Mouse (Mus musculus): Measurements from ENCODE around the gene Hnrnph1.

DNA sequence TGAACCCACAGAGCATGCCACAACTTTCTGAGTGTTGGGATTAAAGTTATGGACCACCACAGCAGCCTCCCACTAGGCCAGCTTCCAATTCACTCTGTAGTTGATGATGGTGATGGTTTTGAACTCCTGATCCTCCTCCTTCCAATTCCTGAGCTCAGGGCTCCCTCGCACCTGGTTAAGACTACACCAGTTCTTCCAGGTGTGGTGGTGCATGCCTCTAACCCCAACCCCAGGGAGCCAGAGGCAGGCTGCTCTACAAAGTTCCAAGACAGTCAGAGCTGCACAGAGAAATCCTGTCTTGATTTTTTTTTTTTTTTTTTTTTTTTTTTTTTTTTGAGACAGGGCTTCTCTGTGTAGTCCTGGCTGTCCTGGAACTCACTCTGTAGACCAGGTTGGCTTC lies 3.2 kb upstream of the Hnrnph1 start:
- no peak for TF ChIP-seq CTCF (IDR thresholded peaks at IDR 0.05; ENCODE audit: extremely low read depth, insufficient read length, insufficient replicate concordance, low read depth, low read length)
- no peak for TF ChIP-seq POLR2A (IDR thresholded peaks at IDR 0.05; ENCODE audit: low read depth, low read length)

All from small intestine, adult 2 months (tissue).